Mouse (Mus musculus) heart, adult 2 months (tissue): ENCODE results near the gene Macrod1.

ENCODE experiments used
- CTCF ChIP-seq: fragments of 200-600 bp; IDR thresholded peaks from 2 replicates; pipeline ENCODE4 v1.8.1; 2022; ENCODE audit warnings: antibody characterized with exemption, mild to moderate bottlenecking, moderate library complexity
- EP300 ChIP-seq: fragments of 200-500 bp; IDR thresholded peaks from 2 replicates; pipeline ENCODE4 v1.6.1; 2011; ENCODE audit warnings: low read depth, low read length, control low read depth; ENCODE audit not compliant: insufficient read depth

DNA sequence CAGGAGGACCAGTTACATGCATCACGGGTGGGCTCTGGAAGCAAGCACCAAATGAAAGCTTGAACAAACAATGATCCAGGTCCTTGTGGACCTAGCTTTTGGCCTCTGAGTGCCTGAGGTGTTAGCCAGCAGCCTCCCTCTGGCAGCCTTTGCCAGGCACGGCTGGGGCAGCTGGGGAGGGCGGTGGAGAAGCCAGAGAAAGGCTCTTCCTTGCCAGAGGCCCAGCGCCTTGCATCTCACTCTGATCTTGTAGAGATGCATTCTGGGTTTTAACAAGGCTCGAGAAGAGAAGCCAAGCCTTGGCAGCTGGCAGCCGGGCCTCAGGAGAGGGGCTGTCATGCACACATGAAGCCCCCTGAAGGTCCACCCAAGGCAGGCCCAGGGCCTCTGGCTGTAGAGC is 83.8 kb downstream of the Macrod1 start:
- TF ChIP-seq EP300, result no peak
- no peak for TF ChIP-seq CTCF
